Mouse (Mus musculus) testis, adult 2 months (tissue): ENCODE data around the gene Abcc9. TPM values are rescaled to one million over a fixed set of nuclear protein-coding genes. Genes with fewer than 3 reads are reported as not detected.
A peak's percentile ranks its signal among the peaks of the same experiment; 100 is the strongest.

ENCODE experiments used
- H3K27ac ChIP-seq: fragments of 200-500 bp; 2 replicates; pipeline ENCODE4 v1.5.1; 2012; ENCODE audit warnings: low read depth, low read length; ENCODE audit not compliant: control insufficient read depth, insufficient read depth
- H3K27me3 ChIP-seq: fragments of 200-500 bp; 2 replicates; pipeline ENCODE4 v1.6.1; 2012; ENCODE audit warnings: mild to moderate bottlenecking, low read length, moderate library complexity; ENCODE audit not compliant: control insufficient read depth, insufficient read depth
- H3K36me3 ChIP-seq: fragments of 200-500 bp; 2 replicates; pipeline ENCODE4 v1.6.1; 2012; ENCODE audit warnings: mild to moderate bottlenecking, low read length; ENCODE audit not compliant: control insufficient read depth, insufficient read depth
- H3K4me1 ChIP-seq: fragments of 200-500 bp; 2 replicates; pipeline ENCODE4 v1.6.1; 2012; ENCODE audit warnings: low read length; ENCODE audit not compliant: control insufficient read depth, insufficient read depth
- H3K4me3 ChIP-seq: fragments of 200-500 bp; 2 replicates; pipeline ENCODE4 v1.5.1; 2012; ENCODE audit warnings: low read depth, mild to moderate bottlenecking, low read length, moderate library complexity, mixed read lengths; ENCODE audit not compliant: control insufficient read depth
- CTCF ChIP-seq: fragments of 200-500 bp; IDR thresholded peaks from 2 replicates; pipeline ENCODE4 v1.5.1; 2012; ENCODE audit warnings: low read depth, mild to moderate bottlenecking, inconsistent platforms, low read length, moderate library complexity; ENCODE audit not compliant: control insufficient read depth, insufficient read depth, insufficient replicate concordance
- POLR2A ChIP-seq: fragments of 200-500 bp; IDR thresholded peaks from 2 replicates; pipeline ENCODE4 v1.6.1; 2012; ENCODE audit warnings: low read depth, mild to moderate bottlenecking, inconsistent platforms, low read length, moderate library complexity; ENCODE audit not compliant: control insufficient read depth
- polyA plus RNA-seq: library from polyadenylated mRNA; depleted of rRNA; stranded (reverse); fragments of >200 nt; gene quantifications from 2 replicates; pipeline ENCODE4 v1.2.3, GENCODE M21; 2012

The Abcc9 gene
- polyA plus RNA-seq, 1 experiment = 0.78 TPM

DNA sequence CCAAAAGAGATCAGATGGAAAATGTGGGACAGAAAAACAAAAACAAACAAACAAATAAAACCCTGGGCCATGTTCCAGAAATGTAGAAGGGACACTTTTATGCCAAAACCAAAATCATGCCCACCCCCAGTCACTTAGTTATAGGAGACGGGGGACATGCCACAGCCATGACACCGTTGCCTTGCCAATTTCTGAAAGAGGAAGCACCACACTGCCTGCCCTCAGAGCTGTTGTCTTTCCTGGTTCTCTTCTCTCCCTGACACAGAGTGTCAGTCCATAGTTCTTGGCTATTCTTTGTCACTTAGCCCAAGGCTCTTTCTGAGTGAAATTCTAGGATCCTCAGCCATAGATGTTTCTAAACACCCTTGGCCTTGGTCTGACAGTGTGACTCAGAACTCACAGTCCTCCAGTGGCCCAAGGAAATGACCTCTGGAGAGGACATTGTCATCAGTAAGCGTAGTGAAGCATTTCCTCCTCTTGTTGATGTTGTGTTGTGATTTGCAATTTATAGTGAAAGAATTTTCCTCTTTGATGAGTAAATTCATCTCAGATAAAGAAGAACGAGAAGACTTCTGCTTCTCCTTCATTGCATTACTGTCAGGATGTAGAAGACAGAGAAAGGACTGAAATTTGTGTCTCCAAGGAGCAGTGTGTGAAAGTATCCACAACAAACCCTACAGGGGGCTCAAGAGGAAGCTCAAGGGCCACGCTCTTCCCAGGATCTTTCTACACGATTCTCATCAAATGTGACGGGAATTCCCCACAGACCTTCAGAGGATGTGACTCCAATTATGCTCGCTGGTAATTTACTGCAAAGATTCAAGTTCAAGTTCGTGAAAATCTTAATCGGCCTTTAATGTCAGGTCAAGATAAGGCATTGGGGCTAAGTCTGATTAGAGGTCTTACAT, 143.1 kb downstream of the Abcc9 start:
- H3K4me3 ChIP-seq = no peak overlapping the region
- H3K36me3 ChIP-seq = no peaks in the 10 kb centered on the region
- H3K4me1 ChIP-seq = peaks cover 2% of the 10 kb centered on the region; the same call in 1 of the 2 replicates
- TF ChIP-seq POLR2A (no peak), CTCF (no peak)
- no peaks in the 10 kb centered on the region for H3K27me3 ChIP-seq
- H3K27ac ChIP-seq = no peak overlapping the region

DNA sequence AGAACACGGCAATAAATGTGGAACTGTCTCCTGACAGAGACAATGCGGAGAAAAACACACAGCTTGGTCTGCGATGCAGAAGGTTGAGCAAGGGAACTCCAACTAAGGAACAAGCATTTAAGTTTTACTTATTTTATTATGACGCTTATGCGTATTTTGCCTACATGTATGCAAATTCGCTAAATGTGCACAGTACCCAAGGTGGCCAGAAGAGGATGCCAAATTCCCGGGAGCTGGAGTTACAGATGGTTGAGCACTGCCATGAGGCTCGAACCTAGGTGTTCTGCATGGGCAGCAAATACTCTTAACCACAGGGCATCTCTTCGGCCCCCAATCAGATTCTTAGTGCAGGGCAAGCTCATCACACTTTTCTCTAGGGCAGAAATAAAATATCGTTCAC, 144.0 kb downstream of the Abcc9 start:
- Histone ChIP-seq H3K4me1 (peaks cover 2% of the 10 kb centered on the region; the same call in 1 of the 2 replicates), H3K27ac (no peak overlapping the region), H3K36me3 (no peaks in the 10 kb centered on the region), H3K4me3 (no peak overlapping the region), H3K27me3 (no peaks in the 10 kb centered on the region)
- TF ChIP-seq CTCF (no peak), POLR2A (no peak)

GRCm38 (mm10) chr6:142555988-142556387, 146.1 kb downstream of the Abcc9 start:
- Histone ChIP-seq H3K36me3 (no peaks in the 10 kb centered on the region), H3K27me3 (no peaks in the 10 kb centered on the region), H3K27ac (no peak overlapping the region), H3K4me1 (peaks cover 2% of the 10 kb centered on the region; the same call in 1 of the 2 replicates), H3K4me3 (no peak overlapping the region)
- no peak for TF ChIP-seq CTCF
- TF ChIP-seq POLR2A = no peak

GRCm38 (mm10) chr6:142551482-142551881, 150.6 kb downstream of the Abcc9 start:
- Histone ChIP-seq H3K4me1 (no peaks in the 10 kb centered on the region), H3K36me3 (no peaks in the 10 kb centered on the region)

GRCm38 (mm10) chr6:142550871-142551270, 151.2 kb downstream of the Abcc9 start:
- no peak overlapping the region for H3K27ac ChIP-seq
- H3K4me3 ChIP-seq = no peak overlapping the region
- no peaks in the 10 kb centered on the region for H3K27me3 ChIP-seq
- no peaks in the 10 kb centered on the region for H3K36me3 ChIP-seq
- H3K4me1 ChIP-seq = no peaks in the 10 kb centered on the region
- TF ChIP-seq POLR2A (no peak), CTCF (no peak)

More at GRCm38 (mm10) chr6:142551482-142551881, 150.6 kb downstream of the Abcc9 start:
- TF ChIP-seq POLR2A = no peak
- TF ChIP-seq CTCF = no peak
- Histone ChIP-seq H3K4me3 (no peak overlapping the region), H3K27ac (no peak overlapping the region), H3K27me3 (no peaks in the 10 kb centered on the region)

DNA sequence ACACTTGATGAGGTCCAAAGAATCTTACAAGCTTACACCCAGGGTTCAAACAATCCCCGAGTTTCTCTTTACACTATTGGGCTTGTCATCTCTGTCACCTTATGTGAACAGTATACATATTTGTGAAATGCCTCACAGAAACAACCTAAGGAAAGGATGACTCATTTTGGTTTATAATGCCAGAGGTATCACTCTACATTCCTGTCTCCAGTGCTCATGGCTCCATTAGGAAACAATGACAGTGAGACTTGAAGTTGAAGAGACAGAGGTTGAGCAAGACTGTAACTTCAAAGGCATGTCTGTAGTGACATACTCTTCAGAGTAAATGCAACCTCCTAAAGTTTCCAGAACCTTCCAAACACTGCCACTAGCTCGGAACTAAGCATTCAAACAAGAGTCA, 153.7 kb downstream of the Abcc9 start:
- Histone ChIP-seq H3K4me3 (no peak overlapping the region), H3K36me3 (no peaks in the 10 kb centered on the region), H3K27me3 (no peaks in the 10 kb centered on the region), H3K27ac (no peak overlapping the region), H3K4me1 (peaks cover 6% of the 10 kb centered on the region)
- TF ChIP-seq POLR2A = no peak
- no peak for TF ChIP-seq CTCF

DNA sequence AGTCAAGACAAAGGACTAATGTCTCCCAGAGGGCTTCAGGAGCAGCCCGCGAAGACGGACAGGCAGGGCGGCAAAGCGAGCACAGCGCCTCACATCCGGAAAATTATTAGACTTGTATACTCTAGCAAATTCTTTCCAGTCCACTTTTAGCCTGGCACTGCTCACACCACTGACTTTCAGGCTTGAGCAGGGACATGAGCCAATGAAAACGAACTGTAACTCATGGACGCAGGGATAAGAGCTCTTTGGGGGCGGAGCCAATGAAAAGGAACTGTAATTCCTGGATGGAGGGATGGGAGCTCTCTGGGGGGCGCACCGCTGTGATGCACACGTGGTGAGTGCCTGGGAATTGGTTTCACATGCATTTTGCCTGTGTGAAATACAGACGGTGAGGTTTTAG, 157.0 kb downstream of the Abcc9 start:
- peak overlapping the region; percentile 64 for H3K4me3 ChIP-seq
- no peaks in the 10 kb centered on the region for H3K27me3 ChIP-seq
- TF ChIP-seq CTCF = no peak
- TF ChIP-seq POLR2A = no peak
- H3K4me1 ChIP-seq = peaks cover 6% of the 10 kb centered on the region
- no peak overlapping the region for H3K27ac ChIP-seq
- no peaks in the 10 kb centered on the region for H3K36me3 ChIP-seq

- TF ChIP-seq POLR2A (no peak), CTCF (no peak)
- H3K4me3 ChIP-seq = no peak overlapping the region
- H3K27me3 ChIP-seq = no peaks in the 10 kb centered on the region
- peaks cover 6% of the 10 kb centered on the region for H3K4me1 ChIP-seq
- no peak overlapping the region for H3K27ac ChIP-seq
- no peaks in the 10 kb centered on the region for H3K36me3 ChIP-seq
These were observed 158.5 kb downstream of the Abcc9 start for GRCm38 (mm10) chr6:142543648-142544047.
